Mouse (Mus musculus) T-cell, adult 66 days (primary cell): Measurements from ENCODE around the gene Csrp3. TPM values are rescaled to one million over a fixed set of nuclear protein-coding genes. Genes with fewer than 3 reads are reported as not detected.

Experiments
- total RNA-seq, 2 experiments: library from RNA; stranded (reverse); gene quantifications; 3 replicates in 1 of 2; 4 replicates in 1 of 2; pipeline ENCODE4 v1.2.4; 2023

Csrp3 gene
- not detected for total RNA-seq

DNA sequence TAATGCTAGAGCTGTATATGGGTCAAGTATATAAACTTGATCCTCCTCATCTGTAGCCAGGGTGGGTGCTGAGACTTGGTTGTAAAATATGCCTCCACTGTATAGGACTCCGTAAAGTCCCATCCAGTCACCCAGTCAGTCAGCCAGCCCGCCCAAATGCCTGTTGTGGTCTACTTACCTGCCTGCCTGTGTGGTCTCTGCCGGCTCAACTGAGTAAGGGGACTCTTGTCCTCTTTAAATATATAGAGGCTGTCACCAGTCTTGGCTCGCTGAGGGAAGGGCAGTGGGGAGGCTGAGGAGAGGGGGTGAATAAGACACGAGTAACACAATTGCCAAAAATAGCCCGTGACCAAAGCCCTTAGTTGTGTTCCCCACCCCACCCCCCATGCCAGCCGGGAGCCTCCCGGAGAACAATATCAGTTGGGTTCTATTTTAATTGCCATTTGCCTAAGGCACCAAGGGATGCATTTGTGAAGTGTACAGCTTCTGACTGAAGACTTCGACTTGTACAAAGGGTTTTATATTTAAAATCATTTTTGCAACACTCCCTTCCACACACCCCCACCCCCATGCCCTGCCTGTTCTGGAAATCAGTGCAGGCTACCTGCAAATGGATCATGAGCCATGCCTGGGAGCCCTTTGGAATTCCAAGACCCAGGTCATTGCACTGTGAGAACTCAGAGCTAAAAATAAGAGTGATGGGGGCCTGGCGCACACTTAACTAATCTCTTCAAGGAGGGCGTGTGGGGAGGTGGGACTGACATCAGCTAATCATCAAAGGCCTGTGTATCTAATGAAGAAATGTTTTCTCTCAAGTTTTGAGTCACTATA is at the start of gene Csrp3:
TSS of gene Csrp3 (minus strand) at position 214 of the 831 bp plus-strand sequence.

GRCm38 (mm10) chr7:48881486-48881885 is 33.7 kb upstream of the Csrp3 start, which contains the start of gene E2f8:
TSS of gene E2f8 (minus strand) at chr7:48881596.

DNA sequence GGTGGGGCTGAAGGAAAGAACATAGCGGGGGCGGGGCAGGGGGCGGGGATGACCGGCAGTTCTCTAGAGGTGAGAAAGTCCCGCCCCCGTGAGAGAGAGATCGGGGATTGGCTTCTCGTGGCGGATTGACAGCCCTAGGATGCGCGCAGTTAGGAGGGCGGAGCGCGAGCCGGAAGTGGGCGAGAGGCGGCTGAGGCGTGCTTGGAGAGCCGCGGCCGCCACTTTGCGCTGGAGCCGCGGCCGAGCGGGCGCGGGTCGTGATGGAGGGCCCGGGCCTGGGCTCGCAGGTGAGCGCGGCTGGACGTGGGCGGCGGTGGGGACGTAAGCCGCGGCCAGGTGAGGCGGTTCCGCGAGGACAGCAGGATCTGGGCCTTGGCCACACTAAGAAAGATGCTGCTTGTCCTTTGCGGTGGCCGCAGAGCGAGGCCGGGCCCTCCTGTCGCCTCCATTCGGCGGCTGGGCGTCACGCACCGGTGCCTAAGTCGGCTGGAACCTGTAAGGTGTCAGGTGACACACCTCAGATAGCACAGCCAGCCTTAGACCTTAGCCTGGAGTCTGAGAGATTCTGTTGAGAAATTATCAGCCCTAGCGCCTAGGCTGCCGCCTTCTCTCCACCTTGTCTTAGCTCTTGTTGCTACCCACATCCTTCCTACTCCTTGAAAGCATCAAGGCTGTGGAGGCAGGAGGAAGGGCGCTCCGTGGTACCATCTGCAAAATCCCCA is 58.8 kb downstream of the Csrp3 start, which contains the start of gene Zdhhc13:
TSS of gene Zdhhc13 (plus strand) at position 153 of the 722 bp plus-strand sequence.

Other genes starting within 250 kb of the Csrp3 start
- not detected for gene Mrgprb3, start 204.2 kb downstream of the Csrp3 start, total RNA-seq
- gene Zdhhc13, start 59.0 kb downstream of the Csrp3 start, total RNA-seq = 10 to 100 TPM; 22.9 to 25.2 TPM
- gene E2f8, start 33.6 kb upstream of the Csrp3 start, total RNA-seq = 1 to 10 TPM; 1.8 to 3.6 TPM
- gene Nav2, start 60.7 kb upstream of the Csrp3 start, total RNA-seq = 10 to 100 TPM; 12.9 to 13.1 TPM